Mouse (Mus musculus) hindlimb bud, embryonic 11.5 days (tissue): ENCODE data around the gene Ptges3.
"Not testable (repeated sequence)": the region's sequence is repeated elsewhere in the genome, so short reads cannot be mapped to it uniquely, and the experiment has no call there.

Experiments used
- DNase-seq: peaks from one replicate; pipeline ENCODE4 v3.0.0-alpha.2; 2012; ENCODE audit warnings: low read depth, low spot score; ENCODE audit errors: extremely low spot score

The Ptges3 gene

GRCm38 (mm10) chr10:128058184-128058583 lies 570 bp upstream of the Ptges3 start:
- no peak for DNase-seq

DNA sequence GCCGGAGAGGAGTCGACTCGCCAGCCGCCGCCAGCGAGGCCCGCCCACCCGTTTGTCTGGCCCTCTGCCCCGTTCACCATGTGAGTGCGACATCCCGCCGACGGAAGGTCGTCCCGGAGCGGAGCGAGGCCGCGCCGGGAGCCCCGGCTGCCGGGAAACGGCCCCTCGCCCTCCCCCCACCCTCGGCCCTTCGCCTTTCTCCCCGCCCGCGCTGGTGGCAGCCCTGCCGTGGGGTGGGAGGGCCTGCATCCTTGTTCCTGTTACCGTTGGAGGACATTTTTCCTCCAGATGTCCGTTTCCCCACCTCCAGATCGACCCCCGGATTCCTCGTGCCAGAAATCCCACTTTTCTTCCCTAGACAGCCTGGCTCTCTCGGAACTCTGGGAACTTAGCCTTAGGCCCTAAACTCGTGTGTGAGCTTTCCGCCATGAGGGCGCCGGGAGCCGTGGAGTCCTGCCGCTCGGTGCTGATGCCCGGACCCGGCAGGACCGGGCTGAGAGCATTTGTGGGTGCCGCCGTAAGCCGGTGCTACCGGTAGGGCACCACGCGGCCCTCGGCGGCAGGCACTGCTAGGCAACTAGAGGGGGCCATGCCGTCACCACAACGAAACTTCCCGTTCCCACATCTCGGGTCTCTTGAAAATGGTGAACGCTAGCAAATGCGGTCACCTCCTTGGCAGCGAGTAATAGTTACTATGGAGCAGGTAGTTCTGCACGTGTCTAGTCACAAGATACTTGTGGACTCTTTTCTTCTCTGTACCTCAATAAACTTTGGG lies 640 bp downstream of the Ptges3 start:
- no peak for DNase-seq

DNA sequence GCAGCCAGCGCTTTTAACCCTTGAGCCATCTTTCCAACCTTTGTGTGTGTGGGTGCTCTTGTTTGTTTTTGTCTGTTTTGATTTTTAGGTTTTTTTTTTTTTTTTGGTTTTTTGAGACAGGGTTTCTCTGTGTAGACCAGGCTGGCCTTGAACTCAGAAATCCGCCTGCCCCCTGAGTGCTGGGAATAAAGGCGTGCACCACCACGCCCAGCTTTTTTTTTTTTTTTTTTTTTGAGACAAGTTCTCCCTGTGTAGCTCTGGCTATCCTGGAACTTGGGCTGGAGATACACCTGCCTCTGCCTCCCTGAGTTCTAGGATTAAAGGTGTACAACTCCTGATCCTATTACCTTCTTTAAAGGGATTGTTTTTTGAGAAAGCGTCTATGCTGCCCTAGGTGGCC lies 2.4 kb downstream of the Ptges3 start:
- no peak for DNase-seq

DNA sequence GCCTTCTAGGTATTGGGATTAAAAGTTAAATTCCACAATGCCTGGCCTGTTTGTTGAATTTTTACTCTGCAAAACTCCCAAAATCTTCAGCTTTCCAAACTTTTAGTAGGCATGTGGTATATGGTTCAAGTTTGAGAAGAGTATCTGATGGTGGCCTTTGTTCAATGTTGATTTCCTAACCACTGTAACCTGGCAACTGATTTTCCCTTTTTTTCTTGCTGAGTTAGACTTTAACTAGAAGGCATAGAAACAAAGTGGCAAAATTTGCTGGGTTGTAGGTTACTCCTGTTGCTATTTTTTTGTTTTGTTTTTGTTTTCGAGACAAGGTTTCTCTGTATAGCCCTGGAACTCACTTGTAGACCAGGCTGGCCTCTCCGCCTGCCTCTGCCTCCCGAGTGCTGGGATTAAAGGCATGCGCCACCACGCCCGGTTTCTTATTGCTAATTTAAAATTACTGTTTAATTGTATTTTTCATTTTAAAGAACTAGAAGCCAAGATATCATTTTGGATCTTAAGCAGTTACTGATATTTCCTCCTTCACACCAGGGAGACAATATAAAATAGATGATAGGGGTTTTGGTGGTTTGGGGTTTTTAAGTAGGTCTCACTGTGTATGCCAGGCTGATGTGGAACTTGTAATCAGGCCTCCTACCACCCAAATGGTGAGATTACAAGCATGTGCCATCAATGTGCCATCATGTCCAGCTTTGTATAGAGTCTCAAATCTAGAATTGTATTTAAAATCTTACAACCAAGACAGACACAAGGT lies 3.7 kb downstream of the Ptges3 start:
- DNase-seq, result no peak

DNA sequence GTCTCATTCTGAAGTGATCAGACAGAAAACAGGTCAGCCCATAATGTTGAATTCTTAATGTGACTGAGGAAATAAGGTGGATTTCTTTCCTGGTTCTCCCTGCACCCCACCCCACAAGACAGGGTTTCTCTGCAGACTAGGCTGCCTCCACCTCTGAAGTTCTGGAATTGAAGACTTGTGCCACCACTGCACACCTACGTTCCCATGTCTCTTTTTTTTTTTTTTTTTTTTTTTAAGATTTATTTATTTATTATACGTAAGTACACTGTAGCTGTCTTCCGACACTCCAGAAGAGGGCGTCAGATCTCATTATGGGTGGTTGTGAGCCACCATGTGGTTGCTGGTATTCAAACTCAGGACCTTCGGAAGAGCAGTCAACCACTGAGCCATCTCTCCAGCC lies 7.3 kb downstream of the Ptges3 start:
- no peak for DNase-seq

DNA sequence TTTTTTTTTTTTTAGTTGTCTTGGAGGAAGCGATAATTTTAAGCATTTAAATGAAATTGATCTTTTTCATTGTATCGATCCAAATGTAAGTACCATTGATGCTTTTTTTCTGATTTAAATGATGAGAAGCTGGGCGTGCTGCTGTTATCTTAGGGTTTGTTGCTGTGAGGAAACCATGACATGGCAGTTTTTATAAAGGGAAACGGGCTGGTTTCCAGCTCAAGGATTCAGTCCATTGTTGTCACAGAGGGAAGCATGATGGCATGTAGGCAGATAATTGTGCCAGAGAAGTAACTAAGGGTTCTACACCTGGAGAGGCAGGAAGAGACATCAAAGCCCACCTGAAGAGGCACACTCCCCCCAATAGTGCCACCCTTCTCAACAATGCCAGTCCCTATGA lies 10.4 kb downstream of the Ptges3 start:
- no peak for DNase-seq

- not testable (repeated sequence) for DNase-seq
Measured at GRCm38 (mm10) chr10:128070432-128070831, 11.7 kb downstream of the Ptges3 start.

- DNase-seq, result not testable (repeated sequence)
Measured at GRCm38 (mm10) chr10:128078269-128078668, 19.5 kb downstream of the Ptges3 start.

DNA sequence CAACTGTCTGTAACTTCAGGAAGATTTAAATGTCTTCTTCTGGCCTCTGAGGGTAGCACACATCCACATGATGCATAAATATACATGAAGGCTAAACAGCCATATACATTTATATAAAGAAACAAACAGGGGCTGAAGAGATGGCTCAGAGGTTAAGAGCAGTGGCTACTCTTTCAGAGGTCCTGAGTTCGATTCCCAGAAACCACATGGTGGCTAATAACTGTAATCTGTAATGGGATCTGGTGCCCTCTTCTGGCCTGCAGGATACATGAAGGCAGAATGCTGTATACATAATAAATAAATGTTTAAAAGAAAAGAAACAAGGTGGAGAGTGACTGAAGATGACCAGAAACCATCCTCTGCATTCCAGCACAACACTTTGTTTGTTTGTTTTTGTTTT lies 21.7 kb downstream of the Ptges3 start:
- DNase-seq, result no peak

GRCm38 (mm10) chr10:128081807-128082476 lies 23.2 kb downstream of the Ptges3 start:
- DNase-seq, result no peak

DNA sequence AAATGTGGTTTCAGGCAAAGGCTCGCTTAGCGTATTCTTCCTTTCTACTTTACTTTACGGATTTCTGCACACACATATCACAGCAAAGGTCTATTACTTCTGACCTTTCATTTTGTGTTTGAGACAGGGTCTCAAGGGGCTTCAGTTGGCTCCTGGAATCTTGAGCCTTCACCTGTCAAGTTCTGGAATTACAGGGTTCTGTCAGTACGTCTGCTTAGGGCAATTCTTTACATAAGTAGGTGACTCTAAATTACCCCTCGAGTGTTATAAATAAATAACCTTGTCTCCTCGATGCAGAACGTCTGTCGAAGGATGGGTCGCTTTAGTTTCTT lies 23.7 kb downstream of the Ptges3 start:
- no peak for DNase-seq

GRCm38 (mm10) chr10:128082880-128083421 lies 24.2 kb downstream of the Ptges3 start, which contains the start of gene Atp5b:
TSS of gene Atp5b (plus strand) at chr10:128083273.
- DNase-seq, result peak; percentile 100

DNA sequence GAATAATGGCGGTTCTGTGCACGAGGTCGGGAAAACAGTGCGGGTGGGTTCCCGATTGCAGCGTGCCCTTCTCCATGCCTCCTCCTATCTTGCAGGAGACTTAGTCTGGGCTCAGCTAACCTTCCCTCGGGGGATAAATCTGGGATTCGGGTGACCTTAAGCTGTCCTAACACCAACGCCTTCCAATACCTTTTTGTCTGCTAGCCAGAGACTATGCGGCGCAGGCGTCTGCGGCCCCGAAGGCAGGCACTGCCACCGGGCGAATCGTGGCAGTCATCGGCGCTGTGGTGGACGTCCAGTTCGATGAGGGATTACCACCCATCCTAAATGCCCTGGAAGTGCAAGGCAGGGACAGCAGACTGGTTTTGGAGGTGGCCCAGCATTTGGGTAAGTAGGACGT lies 24.9 kb downstream of the Ptges3 start:
- DNase-seq, result no peak

GRCm38 (mm10) chr10:128084160-128084559 lies 25.4 kb downstream of the Ptges3 start:
- no peak for DNase-seq

- DNase-seq, result no peak
Measured at GRCm38 (mm10) chr10:128086391-128086790, 27.6 kb downstream of the Ptges3 start.

DNA sequence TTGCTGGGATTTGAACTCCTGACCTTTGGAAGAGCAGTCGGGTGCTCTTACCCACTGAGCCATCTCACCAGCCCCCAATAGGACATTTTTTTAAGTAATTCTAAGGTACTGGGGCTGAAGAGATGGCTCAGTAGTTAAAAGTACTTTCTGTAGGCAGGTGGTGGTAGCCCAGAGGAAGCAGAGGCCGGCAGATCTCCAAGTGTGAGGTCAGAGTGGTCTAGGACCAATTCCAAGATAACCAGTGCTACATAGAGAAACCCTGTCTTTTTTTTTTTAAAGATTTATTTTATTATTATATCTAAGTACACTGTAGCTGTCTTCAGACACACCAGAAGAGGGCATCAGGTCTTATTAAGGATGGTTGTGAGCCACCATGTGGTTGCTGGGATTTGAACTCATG lies 28.5 kb downstream of the Ptges3 start:
- DNase-seq, result not testable (repeated sequence)

DNA sequence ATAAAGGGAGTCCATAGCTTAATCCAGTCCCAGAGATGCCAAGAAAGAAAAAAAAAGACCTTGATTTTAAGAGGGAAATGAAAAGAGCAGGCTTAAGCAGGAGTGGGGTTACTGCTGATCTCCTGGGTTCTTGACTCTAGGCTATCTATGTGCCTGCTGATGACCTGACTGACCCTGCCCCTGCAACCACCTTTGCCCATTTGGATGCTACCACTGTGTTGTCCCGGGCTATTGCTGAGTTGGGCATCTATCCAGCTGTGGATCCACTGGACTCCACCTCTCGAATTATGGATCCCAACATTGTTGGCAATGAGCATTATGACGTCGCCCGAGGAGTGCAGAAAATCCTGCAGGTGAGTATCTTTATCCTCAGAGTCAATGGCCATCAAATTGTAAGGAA lies 29.4 kb downstream of the Ptges3 start:
- DNase-seq, result no peak

- DNase-seq, result no peak
Measured at GRCm38 (mm10) chr10:128089842-128090241, 31.1 kb downstream of the Ptges3 start.

- DNase-seq, result peak; percentile 90
Measured at GRCm38 (mm10) chr10:128090651-128091563, 32.2 kb downstream of the Ptges3 start.
